Mouse (Mus musculus) cerebellum, adult 9-11 months (tissue): ENCODE measurements around the gene Cdh13.

Experiments used
- DNase-seq: peaks from one replicate; pipeline ENCODE4 v3.0.0; 2022

Cdh13 gene

GRCm38 (mm10) chr8:119112861-119113260, 829.3 kb downstream of the Cdh13 start:
- peak; percentile 5 for DNase-seq

DNA sequence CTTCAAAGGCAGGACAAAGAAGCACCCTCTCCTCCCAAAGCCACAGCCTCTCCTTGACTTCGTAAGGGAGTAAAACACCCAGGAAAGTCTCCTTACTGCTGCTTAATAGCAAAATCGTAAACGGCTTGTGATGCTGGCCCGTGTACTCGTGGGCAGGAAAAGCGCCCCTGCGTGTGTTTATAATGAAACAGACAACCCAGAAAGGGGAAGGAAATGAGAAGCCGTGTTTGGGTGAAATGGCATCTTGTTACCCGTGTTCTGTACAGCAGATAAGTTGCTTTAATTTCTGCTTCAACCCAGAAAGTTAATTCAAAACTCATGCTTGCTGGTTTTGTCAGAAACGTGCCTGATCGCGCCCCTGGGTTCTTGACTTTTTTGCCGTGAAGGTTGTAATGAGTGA, 837.7 kb downstream of the Cdh13 start:
- DNase-seq, result no peak

- no peak for DNase-seq
Measured at GRCm38 (mm10) chr8:119127841-119128240, 844.3 kb downstream of the Cdh13 start.

DNA sequence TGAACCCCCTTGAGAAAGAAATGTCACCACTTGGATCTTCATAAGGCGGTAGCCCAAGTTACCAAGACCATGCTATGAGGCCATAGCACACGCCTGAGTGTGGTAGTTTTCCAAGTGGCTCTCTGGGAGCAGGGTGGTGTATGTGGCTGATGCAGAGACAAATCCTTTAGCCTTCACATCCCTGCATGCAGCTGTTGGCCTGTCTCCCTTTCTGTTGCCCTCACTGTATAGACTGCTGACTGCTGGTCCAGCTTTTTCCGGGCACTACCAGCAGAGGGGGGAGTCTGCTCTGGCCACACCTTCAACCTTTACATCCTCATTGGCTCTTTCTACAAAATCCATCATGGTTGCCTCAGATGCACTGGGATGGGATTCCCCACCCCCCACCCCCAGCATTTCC, 844.7 kb downstream of the Cdh13 start:
- no peak for DNase-seq

GRCm38 (mm10) chr8:119156454-119156921, 873.0 kb downstream of the Cdh13 start:
- no peak for DNase-seq

DNA sequence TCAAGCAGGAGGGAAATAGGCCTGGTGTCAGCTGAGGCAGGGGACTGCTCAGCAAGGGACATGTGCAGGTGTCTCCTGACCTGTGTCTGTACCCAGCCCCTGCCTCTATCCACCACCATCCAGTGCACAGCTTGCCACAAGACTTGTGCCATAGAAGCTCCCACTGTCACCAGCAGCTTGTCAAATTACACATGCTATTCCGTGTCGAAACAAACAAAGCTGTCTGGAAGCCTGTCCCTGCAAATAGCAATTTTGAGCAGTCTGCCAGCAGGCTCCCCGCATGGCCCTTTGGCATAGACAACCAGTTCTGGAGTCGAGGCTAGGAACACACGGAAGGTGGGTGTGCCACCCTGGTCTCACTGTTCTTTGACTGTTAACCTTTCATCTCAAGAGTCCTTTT, 875.1 kb downstream of the Cdh13 start:
- DNase-seq, result peak; percentile 73

GRCm38 (mm10) chr8:119159794-119160193, 876.3 kb downstream of the Cdh13 start:
- DNase-seq, result no peak

- no peak for DNase-seq
Measured at GRCm38 (mm10) chr8:119164076-119164475, 880.5 kb downstream of the Cdh13 start.

- DNase-seq, result no peak
Measured at GRCm38 (mm10) chr8:119177226-119177935, 893.8 kb downstream of the Cdh13 start.

DNA sequence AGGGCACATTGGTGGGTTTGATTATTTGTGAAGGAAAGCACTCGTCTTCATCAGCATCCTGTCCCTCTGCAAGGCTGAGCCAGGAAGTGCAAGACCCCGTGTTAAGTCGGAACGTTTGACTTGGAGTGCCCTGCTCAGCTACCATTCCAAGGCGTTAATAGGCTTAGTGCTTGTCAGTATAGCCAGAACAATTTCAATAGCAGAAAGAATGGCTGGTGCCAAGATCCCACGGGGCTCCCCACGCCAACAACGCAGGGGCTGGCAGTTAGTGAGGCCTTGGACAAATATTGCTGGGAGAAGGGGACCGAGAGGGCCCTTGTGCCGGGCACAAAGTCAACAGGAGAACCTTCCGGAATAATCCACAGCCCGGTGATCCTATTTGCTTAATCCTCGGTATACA, 897.1 kb downstream of the Cdh13 start:
- no peak for DNase-seq

DNA sequence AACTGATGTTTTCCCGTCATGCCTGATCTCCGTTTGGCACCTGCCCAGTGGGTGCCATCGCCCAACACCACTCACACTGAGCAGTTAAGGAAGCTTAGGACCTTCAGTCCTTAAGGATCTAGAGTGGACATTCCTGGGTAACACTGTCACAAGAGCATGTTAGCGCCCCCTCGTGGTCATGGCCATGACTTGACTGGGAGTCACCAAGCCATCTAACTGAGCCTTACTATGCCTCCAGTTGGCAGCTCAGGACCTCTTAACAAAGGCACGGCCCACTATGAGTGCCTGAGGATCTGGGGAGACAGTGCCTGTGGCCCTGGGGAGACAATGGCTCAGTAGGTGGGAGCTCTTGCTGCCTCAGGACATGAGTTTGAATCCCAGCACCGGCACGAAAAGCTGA, 912.2 kb downstream of the Cdh13 start:
- DNase-seq, result peak; percentile 26

GRCm38 (mm10) chr8:119196486-119197150, 913.1 kb downstream of the Cdh13 start:
- peak; percentile 57 for DNase-seq

DNA sequence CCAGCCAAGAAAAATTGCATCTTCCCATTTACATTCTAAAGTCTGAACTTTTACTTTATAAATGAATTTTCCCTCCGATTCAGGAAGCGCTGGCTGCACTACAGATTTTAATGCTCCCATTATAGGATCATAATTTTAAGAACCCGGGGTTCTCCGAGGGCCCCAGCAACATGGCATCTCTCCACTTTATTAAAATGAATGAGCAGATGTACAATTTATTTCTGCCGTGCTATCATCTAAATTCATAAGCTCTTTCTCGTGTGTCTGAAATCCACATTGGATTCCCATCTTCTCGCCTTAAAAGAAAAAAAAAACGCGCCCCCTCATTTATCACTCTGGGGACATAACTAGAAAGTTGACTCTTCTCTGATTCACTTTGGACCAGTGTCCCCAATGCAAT, 925.0 kb downstream of the Cdh13 start:
- DNase-seq, result no peak

DNA sequence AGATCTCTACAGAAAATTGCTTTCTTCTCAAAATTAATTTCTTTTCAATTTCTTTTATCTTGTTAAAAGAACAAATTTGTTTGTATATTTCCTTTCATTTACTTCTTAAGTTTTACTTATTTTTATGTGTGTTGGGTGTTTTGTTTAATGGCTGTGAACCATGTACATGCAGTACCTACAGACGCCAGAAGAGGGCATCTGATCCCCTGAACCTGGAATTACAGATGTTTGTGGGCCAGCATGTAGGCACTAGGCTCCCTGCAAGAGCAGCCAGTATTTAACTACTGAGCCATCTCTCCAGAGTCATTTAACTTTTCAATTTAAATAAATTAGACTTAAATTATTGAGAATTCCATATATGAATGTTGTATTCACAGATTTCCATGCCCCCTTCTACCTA, 941.0 kb downstream of the Cdh13 start:
- DNase-seq, result no peak

- DNase-seq, result no peak
Measured at GRCm38 (mm10) chr8:119245181-119245580, 961.6 kb downstream of the Cdh13 start.

DNA sequence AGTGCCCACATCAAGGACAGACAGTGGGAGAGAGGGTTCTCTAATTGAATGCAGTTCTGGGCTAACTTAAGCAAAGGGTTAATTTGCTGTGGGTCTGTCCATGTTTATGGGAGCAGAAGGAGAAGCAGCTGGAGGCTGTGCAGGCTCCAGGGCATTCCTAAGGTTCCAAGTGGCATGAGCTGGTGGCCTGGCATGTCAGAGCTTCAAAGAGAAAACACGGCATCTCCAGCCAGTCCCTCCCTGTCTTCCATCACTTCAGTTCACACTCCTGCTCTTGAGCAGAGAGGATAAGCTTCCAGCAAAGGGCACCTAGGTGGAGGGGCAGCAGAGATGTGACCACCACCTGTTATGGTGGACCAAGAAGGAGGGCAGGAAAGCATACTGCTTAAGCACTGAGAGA, 962.1 kb downstream of the Cdh13 start:
- peak; percentile 22 for DNase-seq

DNA sequence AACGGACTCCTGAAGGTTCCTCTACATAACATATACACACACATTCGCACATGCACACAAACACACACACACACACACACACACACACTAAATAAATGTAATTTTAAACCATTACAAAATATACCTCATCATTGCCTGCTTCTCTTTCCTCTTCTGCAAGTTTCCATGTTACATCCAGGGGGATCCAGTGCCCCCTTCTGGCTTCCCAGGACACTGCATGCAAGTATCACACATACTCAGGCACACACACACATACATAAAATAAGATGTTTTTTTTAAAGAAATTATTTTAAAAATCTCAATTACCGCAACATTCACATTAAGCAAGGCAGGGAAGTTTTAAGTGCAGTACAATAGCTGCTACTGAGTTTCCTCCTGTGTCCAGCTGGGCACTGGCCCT, 970.8 kb downstream of the Cdh13 start:
- no peak for DNase-seq

DNA sequence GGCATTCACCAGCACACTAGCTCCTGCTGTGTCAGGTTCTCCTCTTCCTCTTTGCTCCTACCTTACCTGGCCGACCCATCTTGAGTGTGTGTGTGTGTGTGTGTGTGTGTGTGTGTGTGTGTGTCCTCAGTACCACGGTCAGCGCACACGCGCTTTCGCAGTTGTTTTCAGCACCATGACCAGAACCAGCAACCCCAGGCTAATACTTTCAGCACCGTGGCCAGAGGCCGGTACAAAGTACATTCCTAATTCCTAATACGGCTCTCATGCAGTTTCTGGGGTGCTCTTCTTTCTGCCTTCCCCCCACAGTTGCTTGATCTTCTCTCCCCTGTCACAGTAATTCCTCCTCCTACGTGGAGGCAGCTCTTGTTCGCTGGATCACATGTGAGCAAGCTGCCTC, 975.1 kb downstream of the Cdh13 start:
- DNase-seq, result no peak

GRCm38 (mm10) chr8:119263750-119264149, 980.2 kb downstream of the Cdh13 start:
- DNase-seq, result peak; percentile 56

DNA sequence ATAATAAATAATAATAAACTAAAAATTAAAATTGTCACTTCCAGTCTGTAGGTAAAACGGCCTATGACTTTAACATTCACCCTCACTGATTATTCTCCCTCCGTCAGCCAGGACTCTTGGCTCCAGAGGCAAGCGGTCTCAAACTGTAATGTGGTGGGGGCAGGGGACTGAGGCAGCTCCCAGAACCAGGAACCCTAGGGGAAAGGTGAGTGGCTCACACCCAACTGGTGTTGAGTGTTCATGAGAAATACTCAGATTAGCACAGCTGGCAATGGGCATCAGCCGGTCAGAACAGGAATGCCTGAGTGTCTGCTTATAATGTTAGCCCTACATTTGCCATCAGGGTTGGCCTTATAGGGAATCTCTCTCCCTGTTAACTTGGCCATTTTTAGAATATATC, 982.8 kb downstream of the Cdh13 start:
- DNase-seq, result no peak

GRCm38 (mm10) chr8:119269576-119269975, 986.0 kb downstream of the Cdh13 start:
- DNase-seq, result no peak

- DNase-seq, result no peak
Measured at GRCm38 (mm10) chr8:119270371-119270770, 986.8 kb downstream of the Cdh13 start.

DNA sequence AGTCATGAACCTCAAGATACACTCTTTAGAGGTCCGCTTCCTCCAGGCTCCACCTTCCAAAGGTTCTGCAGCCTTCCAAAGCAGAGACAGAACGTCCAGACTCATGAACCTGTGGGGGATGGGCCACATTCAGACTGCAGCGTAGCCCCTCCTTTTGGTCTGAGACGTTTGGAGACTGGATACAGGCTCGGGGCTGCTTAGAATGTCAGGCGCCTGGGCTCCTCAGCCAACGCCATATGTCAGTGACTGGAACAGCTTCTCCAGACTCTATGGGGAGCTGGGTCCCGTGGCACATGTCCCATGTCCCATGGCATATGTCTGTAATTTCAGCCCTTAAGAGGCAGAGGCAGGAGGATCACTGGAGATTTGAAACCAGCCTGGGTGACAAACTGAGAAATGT, 989.4 kb downstream of the Cdh13 start:
- DNase-seq, result peak; percentile 48

- DNase-seq, result no peak
Measured at GRCm38 (mm10) chr8:119275442-119275841, 991.9 kb downstream of the Cdh13 start.

- no peak for DNase-seq
Measured at GRCm38 (mm10) chr8:119277047-119277451, 993.5 kb downstream of the Cdh13 start.
